Mouse (Mus musculus) forebrain, embryonic 14.5 days (tissue): Measurements from ENCODE around the gene Mrln. TPM values are rescaled to one million over a fixed set of nuclear protein-coding genes. Genes with fewer than 3 reads are reported as not detected.

Experiments used
- ATAC-seq: fragments of 200-750 bp; cut with Nextera tagmentation; 2 replicates; pipeline ENCODE4 v1.8.0; 2017; ENCODE audit warnings: mild to moderate bottlenecking, moderate library complexity
- DNase-seq: peaks from one replicate; pipeline ENCODE4 v3.0.0-alpha.2; 2015; ENCODE audit warnings: low spot score
- H3K27ac ChIP-seq: fragments of 300-500 bp; sonication (generic); 2 replicates; pipeline ENCODE4 v1.5.1; 2014; ENCODE audit warnings: low read depth, mild to moderate bottlenecking, control low read depth, low read length, moderate library complexity
- H3K27me3 ChIP-seq: fragments of 300-500 bp; sonication (generic); replicated peaks from 2 replicates; pipeline ENCODE4 v1.6.1; 2014; ENCODE audit warnings: low read length, control low read depth, mixed read lengths; ENCODE audit not compliant: control insufficient read depth, insufficient read depth
- H3K36me3 ChIP-seq: fragments of 300-500 bp; sonication (generic); 2 replicates; pipeline ENCODE4 v1.6.1; 2014; ENCODE audit warnings: low read length, control low read depth; ENCODE audit not compliant: control insufficient read depth, insufficient read depth
- H3K4me1 ChIP-seq: fragments of 300-500 bp; sonication (generic); 2 replicates; pipeline ENCODE4 v1.6.1; 2014; ENCODE audit warnings: antibody characterized with exemption, low read length, control low read depth; ENCODE audit not compliant: control insufficient read depth, insufficient read depth
- H3K4me2 ChIP-seq: fragments of 300-500 bp; sonication (generic); 2 replicates; pipeline ENCODE4 v1.6.1; 2014; ENCODE audit warnings: mild to moderate bottlenecking, control low read depth, low read length
- H3K4me3 ChIP-seq: fragments of 300-500 bp; sonication (generic); 2 replicates; pipeline ENCODE4 v1.5.1; 2014; ENCODE audit warnings: low read depth, low read length, control low read depth
- H3K9ac ChIP-seq: fragments of 300-500 bp; sonication (generic); 2 replicates; pipeline ENCODE4 v1.6.1; 2014; ENCODE audit warnings: mild to moderate bottlenecking, low read length, control low read depth, moderate library complexity
- H3K9me3 ChIP-seq: fragments of 300-500 bp; sonication (generic); replicated peaks from 2 replicates; pipeline ENCODE4 v1.6.1; 2016; ENCODE audit warnings: low read length, control low read depth, mixed read lengths; ENCODE audit not compliant: control insufficient read depth
- WGBS: fragments of 180-500 bp; shearing (Covaris S2); extraction: QIAGEN DNeasy Blood & Tissue Kit; methylation state at CpG from one replicate; pipeline ENCODE4 v1.1.7; 2014; 5-methylcytosine and 5-hydroxymethylcytosine counted together
- polyA plus RNA-seq: library from polyadenylated mRNA; unstranded; fragments of >200 nt; fragmentation: Nextera tagmentation; extraction: Ambion mirVana; gene quantifications from 2 replicates; pipeline ENCODE4 v1.2.1, GENCODE M21; 2014

Gene Mrln
- polyA plus RNA-seq = 0.83 TPM in 1 of 2 replicates, not detected in the other

GRCm38 (mm10) chr10:70204505-70205399, at the start of gene Mrln:
TSS of gene Mrln (plus strand) at chr10:70204664.
- Histone ChIP-seq H3K27ac (no peak within 1 kb of the TSS), H3K4me1 (no peaks in the 10 kb centered on the region), H3K4me2 (no peak within 1 kb of the TSS), H3K9ac (no peak within 1 kb of the TSS), H3K4me3 (no peak within 1 kb of the TSS), H3K27me3 (no peaks in the 10 kb centered on the region), H3K36me3 (no peaks in the 10 kb centered on the region), H3K9me3 (no peaks in the 10 kb centered on the region)
- ATAC-seq (no peak), DNase-seq (peak; percentile 37)
- WGBS = 49% methylated on average over 17 of the region's 17 CpGs

- no peaks in the 10 kb centered on the region for H3K4me1 ChIP-seq
- no peak for DNase-seq
- H3K4me2 ChIP-seq = no peak overlapping the region
- no peak overlapping the region for H3K9ac ChIP-seq
- no peaks in the 10 kb centered on the region for H3K9me3 ChIP-seq
- H3K36me3 ChIP-seq = peaks cover 18% of the 10 kb centered on the region
- 61% methylated on average over 3 of the region's 3 CpGs for WGBS
- no peak overlapping the region for H3K27ac ChIP-seq
- H3K27me3 ChIP-seq = no peaks in the 10 kb centered on the region
- H3K4me3 ChIP-seq = no peak overlapping the region
- no peak for ATAC-seq
Observed at GRCm38 (mm10) chr10:70156431-70157165, 47.9 kb upstream of the Mrln start.

DNA sequence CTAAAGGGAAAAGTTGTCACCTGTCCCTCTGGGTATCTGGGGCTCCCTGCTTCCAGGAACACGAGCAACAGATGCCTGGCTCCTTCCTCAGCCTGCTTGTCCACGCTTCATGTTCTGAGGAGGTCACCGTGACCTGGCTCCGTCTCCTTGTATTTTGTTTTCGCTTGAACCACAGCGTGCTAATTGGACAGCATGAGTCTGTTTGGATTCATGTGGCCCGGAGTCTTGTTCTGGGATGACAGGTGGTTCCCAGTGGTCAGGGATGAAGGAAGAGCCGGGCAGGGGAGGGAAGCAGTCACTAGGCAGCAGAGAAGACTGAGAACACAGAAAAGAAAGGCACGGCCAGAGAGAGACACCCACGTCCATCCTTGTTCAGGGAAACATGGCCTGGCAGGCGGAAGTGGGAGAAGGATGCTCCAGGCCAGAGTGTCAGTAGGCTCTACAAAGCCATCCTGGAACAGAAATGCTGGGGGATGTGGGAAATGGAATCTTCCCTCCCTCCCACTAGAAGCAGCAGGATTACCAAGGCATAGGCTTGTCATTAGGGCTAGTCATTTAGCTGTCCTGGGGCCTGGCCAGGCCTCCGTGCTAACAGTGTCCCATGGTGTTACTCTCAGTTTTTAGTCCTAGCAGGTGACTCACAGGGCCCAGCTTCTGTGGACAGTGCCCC, 44.7 kb upstream of the Mrln start:
- no peak overlapping the region for H3K9ac ChIP-seq
- peaks cover 16% of the 10 kb centered on the region for H3K36me3 ChIP-seq
- DNase-seq (no peak), ATAC-seq (no peak)
- no peaks in the 10 kb centered on the region for H3K9me3 ChIP-seq
- H3K27me3 ChIP-seq = no peaks in the 10 kb centered on the region
- no peak overlapping the region for H3K4me3 ChIP-seq
- 0 out of 2 replicates have a peak, but pooled peaks cover 4% of the 10 kb centered on the region for H3K4me1 ChIP-seq
- WGBS = 83% methylated on average over 12 of the region's 12 CpGs
- no peak overlapping the region for H3K4me2 ChIP-seq
- no peak overlapping the region for H3K27ac ChIP-seq

DNA sequence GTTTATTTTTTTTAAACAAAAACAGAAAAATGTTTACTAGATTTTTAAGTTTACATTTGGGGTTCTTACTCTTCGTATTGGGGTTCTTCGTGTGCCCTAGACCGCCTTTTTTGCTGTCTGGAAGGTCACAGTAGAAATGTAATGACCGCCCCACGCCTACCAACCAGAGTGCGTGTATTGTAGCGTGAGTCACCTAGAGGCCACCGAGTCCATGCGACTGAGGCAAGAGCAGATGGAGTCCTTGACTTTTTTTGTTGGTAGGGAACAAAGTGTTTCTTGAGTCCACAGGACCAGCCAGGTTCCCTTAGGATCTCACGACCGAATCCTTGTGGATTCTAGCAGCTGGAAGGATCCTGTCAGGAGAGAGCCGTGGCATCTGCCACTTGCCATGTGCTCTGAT, 43.7 kb upstream of the Mrln start:
- no peak overlapping the region for H3K4me3 ChIP-seq

DNA sequence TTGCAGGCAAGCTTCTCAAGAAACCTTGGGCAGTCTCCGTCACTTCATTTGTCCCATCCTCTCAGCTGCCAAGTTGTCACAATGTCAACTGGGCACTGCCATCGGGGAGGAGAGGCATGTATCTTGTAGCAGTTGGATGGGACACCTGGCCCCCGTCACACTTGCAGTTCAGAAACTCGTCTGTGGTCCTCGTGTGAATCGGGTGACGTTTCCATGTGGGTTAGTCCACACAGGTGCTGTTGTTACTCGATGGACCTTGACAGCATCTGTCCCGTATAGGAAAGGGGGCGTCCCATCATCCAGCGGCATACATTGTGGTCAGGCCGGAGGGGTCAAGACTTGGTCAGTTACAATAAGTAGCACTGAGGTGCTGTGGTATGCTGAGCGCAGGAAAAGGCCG, 43.0 kb upstream of the Mrln start:
- 93% methylated on average over 14 of the region's 14 CpGs for WGBS
- Histone ChIP-seq H3K9ac (no peak overlapping the region), H3K4me1 (0 out of 2 replicates have a peak, but pooled peaks cover 4% of the 10 kb centered on the region), H3K27ac (no peak overlapping the region), H3K9me3 (no peaks in the 10 kb centered on the region), H3K4me2 (no peak overlapping the region), H3K36me3 (peaks cover 3% of the 10 kb centered on the region; the same call in 1 of the 2 replicates), H3K27me3 (no peaks in the 10 kb centered on the region), H3K4me3 (no peak overlapping the region)
- DNase-seq (no peak), ATAC-seq (no peak)

More for the DNA sequence above, 43.7 kb upstream of the Mrln start:
- DNase-seq (no peak), ATAC-seq (no peak)
- Histone ChIP-seq H3K27ac (no peak overlapping the region), H3K9ac (no peak overlapping the region), H3K9me3 (no peaks in the 10 kb centered on the region), H3K27me3 (no peaks in the 10 kb centered on the region), H3K36me3 (peaks cover 6% of the 10 kb centered on the region; the same call in 1 of the 2 replicates), H3K4me2 (no peak overlapping the region), H3K4me1 (0 out of 2 replicates have a peak, but pooled peaks cover 4% of the 10 kb centered on the region)
- WGBS = 93% methylated on average over 12 of the region's 12 CpGs

- no peaks in the 10 kb centered on the region for H3K27me3 ChIP-seq
- H3K9ac ChIP-seq = no peak overlapping the region
- peaks cover 7% of the 10 kb centered on the region; the same call in 1 of the 2 replicates for H3K36me3 ChIP-seq
- DNase-seq (no peak), ATAC-seq (no peak)
- no peak overlapping the region for H3K4me2 ChIP-seq
- H3K4me3 ChIP-seq = no peak overlapping the region
- H3K4me1 ChIP-seq = 0 out of 2 replicates have a peak, but pooled peaks cover 4% of the 10 kb centered on the region
- WGBS = 56% methylated on average over 5 of the region's 5 CpGs
- no peaks in the 10 kb centered on the region for H3K9me3 ChIP-seq
- H3K27ac ChIP-seq = no peak overlapping the region
Observed at GRCm38 (mm10) chr10:70163681-70164080, 40.8 kb upstream of the Mrln start.

GRCm38 (mm10) chr10:70165877-70166276, 38.6 kb upstream of the Mrln start:
- Histone ChIP-seq H3K9me3 (no peaks in the 10 kb centered on the region), H3K27me3 (no peaks in the 10 kb centered on the region), H3K9ac (no peak overlapping the region), H3K4me3 (no peak overlapping the region), H3K36me3 (peaks cover 20% of the 10 kb centered on the region), H3K4me1 (0 out of 2 replicates have a peak, but pooled peaks cover 4% of the 10 kb centered on the region), H3K27ac (no peak overlapping the region), H3K4me2 (no peak overlapping the region)
- DNase-seq = no peak
- no peak for ATAC-seq
- WGBS = 75% methylated on average over 6 of the region's 6 CpGs

GRCm38 (mm10) chr10:70166427-70166826, 38.0 kb upstream of the Mrln start:
- H3K4me1 ChIP-seq = 0 out of 2 replicates have a peak, but pooled peaks cover 4% of the 10 kb centered on the region
- DNase-seq (no peak), ATAC-seq (no peak)
- no peaks in the 10 kb centered on the region for H3K27me3 ChIP-seq
- H3K36me3 ChIP-seq = peaks cover 23% of the 10 kb centered on the region
- no peak overlapping the region for H3K4me2 ChIP-seq
- no peak overlapping the region for H3K27ac ChIP-seq
- no peaks in the 10 kb centered on the region for H3K9me3 ChIP-seq
- H3K9ac ChIP-seq = no peak overlapping the region
- no peak overlapping the region for H3K4me3 ChIP-seq
- 97% methylated on average over 5 of the region's 5 CpGs for WGBS
